Mouse (Mus musculus) liver, embryonic 16.5 days (tissue): ENCODE data around the gene Zbed4. TPM values are rescaled to one million over a fixed set of nuclear protein-coding genes. Genes with fewer than 3 reads are reported as not detected.

ENCODE experiments used
- ATAC-seq: fragments of 200-750 bp; cut with Nextera tagmentation; 2 replicates; pipeline ENCODE4 v1.8.0; 2017; ENCODE audit warnings: low read depth, mild to moderate bottlenecking, moderate number of reproducible peaks, moderate library complexity
- H3K27ac ChIP-seq: fragments of 300-500 bp; sonication (generic); 2 replicates; pipeline ENCODE4 v1.5.1; 2014; ENCODE audit warnings: mild to moderate bottlenecking, low read length
- H3K27me3 ChIP-seq: fragments of 300-500 bp; sonication (generic); 2 replicates; pipeline ENCODE4 v1.6.1; 2014; ENCODE audit warnings: low read depth, low read length, mixed read lengths; ENCODE audit not compliant: control insufficient read depth, insufficient read depth
- H3K36me3 ChIP-seq: fragments of 300-500 bp; sonication (generic); 2 replicates; pipeline ENCODE4 v1.6.1; 2014; ENCODE audit warnings: mild to moderate bottlenecking; ENCODE audit not compliant: control insufficient read depth, insufficient read depth
- H3K4me1 ChIP-seq: fragments of 300-500 bp; sonication (generic); 2 replicates; pipeline ENCODE4 v1.6.1; 2014; ENCODE audit warnings: low read depth, low read length, mixed read lengths; ENCODE audit not compliant: control insufficient read depth
- H3K4me2 ChIP-seq: fragments of 300-500 bp; sonication (generic); 2 replicates; pipeline ENCODE4 v1.6.1; 2014; ENCODE audit warnings: low read depth, low read length, mixed read lengths
- H3K4me3 ChIP-seq: fragments of 300-500 bp; sonication (generic); 2 replicates; pipeline ENCODE4 v1.5.1; 2014; ENCODE audit warnings: low read depth, mild to moderate bottlenecking, low read length
- H3K9ac ChIP-seq: fragments of 300-500 bp; sonication (generic); 2 replicates; pipeline ENCODE4 v1.6.1; 2014; ENCODE audit warnings: low read depth, low read length
- H3K9me3 ChIP-seq: fragments of 300-500 bp; sonication (generic); replicated peaks from 2 replicates; pipeline ENCODE4 v1.6.1; 2016; ENCODE audit warnings: low read length; ENCODE audit not compliant: control insufficient read depth
- WGBS: fragments of 180-500 bp; shearing (Covaris S2); extraction: QIAGEN DNeasy Blood & Tissue Kit; methylation state at CpG from one replicate; pipeline ENCODE4 v1.1.7; 2014; ENCODE audit not compliant: insufficient replicate concordance; 5-methylcytosine and 5-hydroxymethylcytosine counted together
- polyA plus RNA-seq: library from polyadenylated mRNA; unstranded; fragments of >200 nt; fragmentation: Nextera tagmentation; extraction: Ambion mirVana; gene quantifications from 2 replicates; pipeline ENCODE4 v1.2.1, GENCODE M21; 2015

The Zbed4 gene
- polyA plus RNA-seq, 1 experiment from 2014 or later: 10.0 TPM

DNA sequence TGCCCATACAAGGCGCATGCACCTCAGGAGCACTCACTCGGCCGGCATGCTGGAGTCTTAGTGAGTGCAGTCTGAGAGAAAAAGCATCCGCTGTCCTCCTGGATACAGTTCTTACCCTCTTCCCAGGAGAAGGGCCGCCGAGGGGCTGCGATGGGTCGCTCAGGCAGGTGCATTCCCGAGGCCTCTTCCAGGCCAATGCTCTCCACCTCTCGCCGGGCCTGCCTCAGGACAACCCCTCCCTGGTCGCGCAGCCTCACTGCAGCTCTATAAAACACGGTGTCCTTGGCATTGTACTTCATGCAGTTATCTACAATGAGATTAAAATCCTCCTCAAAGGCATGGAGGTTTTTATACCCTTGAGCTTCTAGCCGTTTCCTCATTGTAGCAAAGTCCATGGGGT lies 39.0 kb upstream of the Zbed4 start:
- Histone ChIP-seq H3K4me2 (no peak overlapping the region), H3K9me3 (no peaks in the 10 kb centered on the region), H3K27ac (no peak overlapping the region), H3K9ac (no peak overlapping the region), H3K4me3 (no peak overlapping the region), H3K27me3 (no peaks in the 10 kb centered on the region), H3K36me3 (peaks cover 84% of the 10 kb centered on the region), H3K4me1 (no peaks in the 10 kb centered on the region)
- ATAC-seq: no peak
- 91% methylated on average over 15 of the region's 15 CpGs for WGBS

DNA sequence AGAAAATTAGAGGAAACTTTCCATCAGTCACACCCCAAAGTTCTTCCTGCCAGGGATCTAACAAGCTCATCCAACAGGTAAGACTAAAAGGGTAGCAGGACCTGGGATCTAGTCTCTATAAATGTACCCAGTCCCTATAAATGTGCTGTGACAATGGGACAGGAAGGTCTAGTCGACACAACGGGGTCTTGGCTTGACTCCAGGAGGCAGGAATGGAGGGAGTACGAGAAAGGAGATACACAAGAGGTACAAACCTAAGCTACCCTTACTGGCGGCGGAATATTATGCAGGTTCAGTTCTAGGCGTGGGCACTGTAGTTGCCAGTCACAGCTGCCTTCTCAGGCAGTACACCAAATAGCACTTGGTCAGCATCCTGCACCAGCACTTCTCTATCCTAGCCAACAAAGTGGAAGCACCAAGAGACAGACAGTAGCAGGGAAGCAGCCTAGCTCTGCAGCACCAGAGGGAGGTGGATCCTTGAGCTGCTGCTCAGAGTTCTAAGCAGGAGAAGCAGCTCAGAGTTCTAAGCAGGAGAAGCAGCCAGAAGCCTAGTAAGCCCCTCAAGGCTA lies 37.4 kb upstream of the Zbed4 start:
- Histone ChIP-seq H3K27ac (no peak overlapping the region), H3K4me3 (no peak overlapping the region), H3K27me3 (no peaks in the 10 kb centered on the region), H3K4me1 (no peaks in the 10 kb centered on the region), H3K9me3 (no peaks in the 10 kb centered on the region), H3K9ac (no peak overlapping the region), H3K36me3 (peaks cover 74% of the 10 kb centered on the region), H3K4me2 (no peak overlapping the region)
- no peak for ATAC-seq
- 85% methylated on average over 6 of the region's 6 CpGs for WGBS

DNA sequence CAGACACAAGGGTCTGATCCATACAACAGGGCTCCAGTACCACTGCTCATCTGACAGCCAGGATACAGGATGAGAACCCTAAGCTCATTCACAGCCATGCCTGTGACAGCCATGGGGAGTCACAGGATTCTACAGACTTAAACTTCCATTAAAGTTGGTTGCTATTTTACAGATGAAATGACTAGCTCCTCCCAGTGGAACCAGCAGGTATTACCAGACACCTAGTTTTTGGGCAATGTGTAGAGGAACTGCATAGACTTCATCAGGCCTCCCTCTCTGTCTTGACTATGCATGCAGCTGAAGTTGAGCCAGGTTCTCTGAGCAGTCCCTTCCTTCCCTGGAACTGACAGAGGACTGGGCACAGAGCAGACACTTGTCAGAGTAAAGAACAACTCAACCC lies 35.1 kb upstream of the Zbed4 start:
- ATAC-seq: no peak
- Histone ChIP-seq H3K4me3 (no peak overlapping the region), H3K4me2 (no peak overlapping the region), H3K4me1 (no peaks in the 10 kb centered on the region), H3K9me3 (no peaks in the 10 kb centered on the region), H3K27me3 (no peaks in the 10 kb centered on the region), H3K27ac (no peak overlapping the region), H3K9ac (no peak overlapping the region), H3K36me3 (peaks cover 56% of the 10 kb centered on the region)

DNA sequence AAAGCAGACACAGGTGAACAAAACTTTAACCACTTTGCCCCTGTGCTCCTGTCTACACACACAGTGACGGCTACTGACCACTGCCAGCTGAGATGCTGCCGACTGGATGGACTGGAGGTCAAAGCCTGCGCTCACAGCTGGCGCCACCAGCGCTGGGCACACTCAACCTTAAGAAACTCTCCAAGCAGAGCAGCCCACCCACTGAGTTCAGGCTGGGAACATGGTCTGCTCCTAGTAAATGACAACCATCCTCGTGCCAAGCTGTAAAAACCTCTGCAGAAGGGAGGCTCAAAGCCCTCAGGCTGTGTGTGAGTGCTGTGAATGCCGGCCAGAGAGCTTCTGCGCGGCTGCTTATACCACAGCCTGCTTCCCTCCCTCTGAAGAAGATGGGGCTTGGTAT lies 34.2 kb upstream of the Zbed4 start:
- WGBS: 86% methylated on average over 9 of the region's 9 CpGs
- no peak overlapping the region for H3K27ac ChIP-seq
- no peak overlapping the region for H3K4me2 ChIP-seq
- peaks cover 47% of the 10 kb centered on the region for H3K36me3 ChIP-seq
- ATAC-seq: no peak
- H3K9me3 ChIP-seq: no peaks in the 10 kb centered on the region
- H3K27me3 ChIP-seq: no peaks in the 10 kb centered on the region
- H3K4me1 ChIP-seq: no peaks in the 10 kb centered on the region
- no peak overlapping the region for H3K4me3 ChIP-seq
- no peak overlapping the region for H3K9ac ChIP-seq

DNA sequence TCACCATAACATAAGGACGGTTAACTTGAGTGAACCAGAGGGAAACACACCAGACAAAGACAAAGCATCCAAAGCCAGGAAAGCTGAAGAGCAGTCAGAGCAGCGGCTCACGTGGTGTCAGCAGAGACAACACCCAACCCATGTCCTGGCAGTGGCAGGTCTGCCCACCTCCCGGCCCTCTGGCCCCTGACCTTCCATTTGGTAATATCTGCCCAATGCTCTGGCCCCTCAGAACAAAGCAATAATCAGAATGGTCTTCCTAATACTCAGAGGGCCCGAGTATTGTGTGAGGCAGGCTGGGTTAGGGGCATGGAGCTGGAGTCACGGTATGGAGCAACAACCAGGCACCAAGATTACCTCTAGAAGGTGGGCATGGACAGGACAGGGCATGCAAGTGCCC lies 28.3 kb upstream of the Zbed4 start:
- no peak for ATAC-seq
- Histone ChIP-seq H3K9me3 (no peaks in the 10 kb centered on the region), H3K4me1 (no peaks in the 10 kb centered on the region), H3K36me3 (peaks cover 19% of the 10 kb centered on the region), H3K27me3 (no peaks in the 10 kb centered on the region), H3K9ac (no peak overlapping the region), H3K4me3 (no peak overlapping the region), H3K27ac (no peak overlapping the region), H3K4me2 (no peak overlapping the region)
- 81% methylated on average over 6 of the region's 6 CpGs for WGBS

DNA sequence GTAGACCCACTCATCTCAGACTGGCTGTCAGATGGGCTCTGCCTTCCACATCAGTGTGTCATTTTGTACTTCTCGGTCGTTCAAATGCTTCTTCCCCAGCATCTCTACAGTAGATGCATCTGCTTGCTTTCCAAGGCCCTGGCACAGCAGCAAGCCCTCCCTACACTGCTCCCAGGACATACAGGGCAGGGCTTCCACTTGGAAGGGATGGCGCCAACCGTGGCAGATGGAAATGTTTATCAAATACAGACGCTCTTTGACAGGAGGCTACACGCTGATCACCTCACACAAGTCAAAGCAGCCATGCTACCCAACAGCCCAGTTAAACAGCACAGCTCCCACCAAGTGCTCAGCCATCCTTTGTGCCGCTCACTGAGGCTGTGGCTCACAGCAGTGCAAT lies 27.1 kb upstream of the Zbed4 start:
- H3K9ac ChIP-seq: no peak overlapping the region
- no peaks in the 10 kb centered on the region for H3K9me3 ChIP-seq
- H3K36me3 ChIP-seq: peaks cover 28% of the 10 kb centered on the region
- no peaks in the 10 kb centered on the region for H3K27me3 ChIP-seq
- WGBS: 87% methylated on average over 7 of the region's 7 CpGs
- no peak overlapping the region for H3K4me2 ChIP-seq
- no peak overlapping the region for H3K27ac ChIP-seq
- no peak overlapping the region for H3K4me3 ChIP-seq
- no peak for ATAC-seq
- no peaks in the 10 kb centered on the region for H3K4me1 ChIP-seq

DNA sequence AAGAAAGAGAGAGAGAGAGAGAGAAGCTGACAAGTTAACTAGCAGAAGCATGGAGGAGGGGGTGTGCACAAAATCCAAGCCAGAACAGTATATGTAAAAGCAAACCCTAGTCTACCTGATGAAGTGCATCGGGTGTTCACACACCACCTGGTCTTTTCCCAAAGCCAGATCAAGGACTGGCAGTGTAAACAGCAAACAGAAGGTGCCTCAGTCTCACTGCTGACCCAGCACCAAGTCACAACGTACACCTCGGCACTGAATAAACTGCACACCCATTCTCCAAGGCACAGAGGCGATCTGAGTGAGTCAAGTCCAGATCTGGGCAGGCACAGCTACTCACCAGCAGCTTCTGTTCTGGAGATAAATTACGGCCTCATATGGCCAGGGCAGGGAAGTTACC lies 26.4 kb upstream of the Zbed4 start:
- peaks cover 35% of the 10 kb centered on the region for H3K36me3 ChIP-seq
- no peaks in the 10 kb centered on the region for H3K27me3 ChIP-seq
- H3K4me2 ChIP-seq: no peak overlapping the region
- H3K4me1 ChIP-seq: no peaks in the 10 kb centered on the region
- H3K9me3 ChIP-seq: no peaks in the 10 kb centered on the region
- no peak for ATAC-seq
- no peak overlapping the region for H3K4me3 ChIP-seq
- no peak overlapping the region for H3K27ac ChIP-seq
- H3K9ac ChIP-seq: no peak overlapping the region
- 76% methylated on average over 5 of the region's 5 CpGs for WGBS

DNA sequence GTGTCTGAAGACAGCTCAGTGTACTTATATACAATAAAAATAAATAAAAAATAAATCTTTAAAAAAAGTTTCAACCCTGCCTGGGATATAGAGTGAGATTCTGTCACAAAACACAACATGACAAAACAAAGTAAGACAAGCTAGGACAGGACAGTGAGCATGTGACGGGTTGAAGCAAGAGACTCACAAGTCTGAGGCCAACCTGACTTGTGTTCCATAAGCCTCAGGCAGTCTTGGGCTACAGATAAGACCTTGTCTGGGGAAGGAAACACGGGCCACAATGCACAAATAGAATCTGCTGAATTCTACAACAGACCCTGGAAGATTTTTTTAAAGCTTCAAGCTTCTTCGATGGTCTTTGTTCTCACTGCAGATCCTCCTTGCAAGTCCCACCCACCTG lies 24.3 kb upstream of the Zbed4 start:
- Histone ChIP-seq H3K36me3 (peaks cover 39% of the 10 kb centered on the region), H3K4me3 (no peak overlapping the region), H3K27ac (no peak overlapping the region), H3K4me2 (no peak overlapping the region), H3K9me3 (no peaks in the 10 kb centered on the region), H3K4me1 (peaks cover 17% of the 10 kb centered on the region), H3K9ac (no peak overlapping the region), H3K27me3 (no peaks in the 10 kb centered on the region)
- no peak for ATAC-seq
- 49% methylated on average over 3 of the region's 3 CpGs for WGBS

DNA sequence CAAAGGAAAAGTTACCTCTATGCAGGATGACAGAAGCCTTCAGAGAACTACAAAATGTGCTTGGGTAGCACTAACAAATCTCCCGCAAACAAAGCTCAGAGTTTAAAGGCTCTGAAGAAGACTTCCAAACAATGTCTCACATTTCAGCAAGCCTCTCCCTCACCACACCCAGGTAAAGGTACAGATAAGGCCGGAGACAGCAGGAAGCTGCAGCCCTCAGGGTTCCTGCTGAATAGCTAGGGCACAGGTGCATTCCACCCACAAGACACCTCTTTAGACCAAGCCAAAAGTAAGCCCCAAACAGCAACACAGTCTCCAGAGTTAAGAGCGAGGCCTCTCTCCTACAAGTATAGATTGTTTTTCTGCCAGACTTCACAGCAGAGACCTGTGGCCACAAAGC lies 20.7 kb upstream of the Zbed4 start:
- peaks cover 29% of the 10 kb centered on the region for H3K36me3 ChIP-seq
- H3K27ac ChIP-seq: no peak overlapping the region
- H3K4me3 ChIP-seq: no peak overlapping the region
- H3K27me3 ChIP-seq: no peaks in the 10 kb centered on the region
- no peak overlapping the region for H3K4me2 ChIP-seq
- 41% methylated on average over 3 of the region's 3 CpGs for WGBS
- H3K4me1 ChIP-seq: peaks cover 29% of the 10 kb centered on the region
- H3K9me3 ChIP-seq: no peaks in the 10 kb centered on the region
- H3K9ac ChIP-seq: no peak overlapping the region
- ATAC-seq: no peak
